Mouse (Mus musculus) liver, embryonic 14.5 days (tissue): ENCODE data around the gene Paqr4. TPM values are rescaled to one million over a fixed set of nuclear protein-coding genes. Genes with fewer than 3 reads are reported as not detected.

Experiments used
- ATAC-seq: fragments of 200-750 bp; cut with Nextera tagmentation; 2 replicates; pipeline ENCODE4 v1.8.0; 2017; ENCODE audit warnings: moderate number of reproducible peaks, mild to moderate bottlenecking, moderate library complexity; ENCODE audit not compliant: insufficient read depth
- DNase-seq, 3 experiments: peaks; one replicate each; pipeline ENCODE4 v3.0.0-alpha.2; 2012 to 2013; ENCODE audit warnings: low read depth in 3 of 3, low spot score in 3 of 3
- H3K27ac ChIP-seq: fragments of 300-500 bp; sonication (generic); 2 replicates; pipeline ENCODE4 v1.5.1; 2014; ENCODE audit warnings: moderate library complexity, mild to moderate bottlenecking, control low read depth, inconsistent platforms
- H3K27me3 ChIP-seq: fragments of 300-500 bp; sonication (generic); 2 replicates; pipeline ENCODE4 v1.6.1; 2014; ENCODE audit warnings: mild to moderate bottlenecking, low read length, moderate library complexity; ENCODE audit not compliant: control insufficient read depth, insufficient read depth
- H3K36me3 ChIP-seq: fragments of 300-500 bp; sonication (generic); replicated peaks from 2 replicates; pipeline ENCODE4 v1.6.1; 2014; ENCODE audit warnings: low read depth; ENCODE audit not compliant: control insufficient read depth, insufficient read depth
- H3K4me1 ChIP-seq, 2 experiments: fragments of 200-500 bp in 1 of 2; fragments of 300-500 bp in 1 of 2; sonication (generic) in 1 of 2; replicated peaks; 2 replicates each; pipeline ENCODE4 v1.6.1; 2012 to 2014; ENCODE audit warnings: antibody characterized with exemption in 1 of 2, inconsistent platforms in 1 of 2, low read length in 1 of 2; ENCODE audit not compliant: control insufficient read depth in 2 of 2, insufficient read depth in 2 of 2
- H3K4me2 ChIP-seq: fragments of 300-500 bp; sonication (generic); 2 replicates; pipeline ENCODE4 v1.6.1; 2014; ENCODE audit warnings: low read depth, mild to moderate bottlenecking, control low read depth, moderate library complexity
- H3K4me3 ChIP-seq, 2 experiments: fragments of 200-500 bp in 1 of 2; fragments of 300-500 bp in 1 of 2; sonication (generic) in 1 of 2; 2 replicates each; pipeline ENCODE4 v1.5.1; 2012 to 2014; ENCODE audit warnings: low read depth in 2 of 2, low read length in 2 of 2, mild to moderate bottlenecking in 2 of 2, control low read depth in 1 of 2, inconsistent platforms in 1 of 2, moderate library complexity in 1 of 2; ENCODE audit not compliant: insufficient read depth in 1 of 2
- H3K9ac ChIP-seq: fragments of 300-500 bp; sonication (generic); replicated peaks from 2 replicates; pipeline ENCODE4 v1.6.1; 2014; ENCODE audit warnings: mild to moderate bottlenecking, control low read depth, moderate library complexity
- H3K9me3 ChIP-seq: fragments of 300-500 bp; sonication (generic); 2 replicates; pipeline ENCODE4 v1.6.1; 2016; ENCODE audit warnings: low read length, mixed read lengths; ENCODE audit not compliant: control insufficient read depth
- CTCF ChIP-seq: IDR thresholded peaks from 2 replicates; pipeline ENCODE4 v1.5.1; 2016; ENCODE audit warnings: antibody characterized with exemption, low read depth, control low read depth
- EP300 ChIP-seq: IDR thresholded peaks from 2 replicates; pipeline ENCODE4 v1.6.1; 2016; ENCODE audit warnings: antibody characterized with exemption, low read depth
- WGBS: fragments of 180-500 bp; shearing (Covaris S2); extraction: QIAGEN DNeasy Blood & Tissue Kit; methylation state at CpG from one replicate; pipeline ENCODE4 v1.1.7; 2014; ENCODE audit not compliant: insufficient replicate concordance; 5-methylcytosine and 5-hydroxymethylcytosine counted together
- polyA plus RNA-seq, 2 experiments: library from polyadenylated mRNA; depleted of rRNA in 1 of 2; stranded (reverse) in 1 of 2; unstranded in 1 of 2; fragments of >200 nt; fragmentation: Nextera tagmentation in 1 of 2; extraction: Ambion mirVana in 1 of 2; gene quantifications; 2 replicates each; pipeline versions ENCODE4 v1.2.1 to v1.2.3; 2012 to 2014

The Paqr4 gene
- polyA plus RNA-seq, 2 experiments = 3.6 to 6.4 TPM

DNA sequence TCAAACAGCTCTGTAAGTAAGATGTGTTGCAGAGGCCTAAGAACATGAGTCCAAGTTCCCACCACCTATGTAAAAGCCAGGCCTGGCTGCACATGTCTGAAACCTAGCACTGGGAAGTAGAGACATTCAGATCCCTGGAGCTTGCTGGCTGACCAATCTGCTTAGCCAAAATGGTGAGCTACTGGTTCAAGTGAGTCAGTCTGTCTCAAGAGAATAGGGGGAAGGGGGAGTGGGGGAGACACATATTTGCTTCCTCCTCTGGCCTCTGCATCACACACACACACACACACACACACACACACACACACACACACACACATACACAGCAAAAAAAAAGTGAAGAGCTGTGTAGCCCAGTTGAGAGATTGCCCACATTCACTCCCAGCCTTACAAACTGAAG is 42.7 kb upstream of the Paqr4 start:
- Histone ChIP-seq H3K9me3 (no peaks in the 10 kb centered on the region), H3K27ac (no peak overlapping the region), H3K4me1 (peaks cover 0 to 8% of the 10 kb centered on the region in 2 experiments; a peak in 3 of 4 replicates), H3K4me3 (no peak overlapping the region), H3K4me2 (no peak overlapping the region), H3K9ac (no peak overlapping the region), H3K36me3 (no peaks in the 10 kb centered on the region), H3K27me3 (no peaks in the 10 kb centered on the region)
- no peak for TF ChIP-seq CTCF
- no peak for TF ChIP-seq EP300
- DNase-seq (no peak), ATAC-seq (no peak)

DNA sequence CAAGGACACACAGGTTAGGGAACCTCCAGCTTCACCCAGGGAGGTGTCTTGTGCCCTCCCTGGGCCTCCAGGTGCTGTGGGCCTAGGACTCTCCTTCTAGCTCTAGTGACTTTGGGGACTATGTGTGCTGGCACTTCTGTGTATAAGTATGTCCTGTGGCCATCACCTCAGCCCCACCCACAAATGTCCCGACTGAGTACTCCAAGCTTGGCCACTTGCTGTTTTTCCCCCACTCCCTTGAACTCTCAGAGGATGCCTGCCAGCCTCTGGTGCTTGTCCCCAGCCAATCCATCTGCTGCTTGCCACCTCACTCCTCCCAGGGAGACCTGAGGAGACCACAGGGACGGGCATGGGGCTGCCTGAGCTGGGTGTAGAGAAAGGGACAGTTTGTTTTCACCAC is 37.8 kb upstream of the Paqr4 start:
- H3K36me3 ChIP-seq = no peaks in the 10 kb centered on the region
- TF ChIP-seq EP300 (no peak), CTCF (no peak)
- ATAC-seq (no peak), DNase-seq (no peak)
- H3K4me1 ChIP-seq = 0 out of 4 replicates have a peak, but pooled peaks cover 0 to 2% of the 10 kb centered on the region in 2 experiments
- WGBS = 39% methylated on average over 2 of the region's 2 CpGs
- no peak overlapping the region for H3K27ac ChIP-seq
- no peak overlapping the region for H3K4me2 ChIP-seq
- H3K9me3 ChIP-seq = no peaks in the 10 kb centered on the region
- no peaks in the 10 kb centered on the region for H3K27me3 ChIP-seq
- no peak overlapping the region for H3K9ac ChIP-seq
- H3K4me3 ChIP-seq = no peak overlapping the region

DNA sequence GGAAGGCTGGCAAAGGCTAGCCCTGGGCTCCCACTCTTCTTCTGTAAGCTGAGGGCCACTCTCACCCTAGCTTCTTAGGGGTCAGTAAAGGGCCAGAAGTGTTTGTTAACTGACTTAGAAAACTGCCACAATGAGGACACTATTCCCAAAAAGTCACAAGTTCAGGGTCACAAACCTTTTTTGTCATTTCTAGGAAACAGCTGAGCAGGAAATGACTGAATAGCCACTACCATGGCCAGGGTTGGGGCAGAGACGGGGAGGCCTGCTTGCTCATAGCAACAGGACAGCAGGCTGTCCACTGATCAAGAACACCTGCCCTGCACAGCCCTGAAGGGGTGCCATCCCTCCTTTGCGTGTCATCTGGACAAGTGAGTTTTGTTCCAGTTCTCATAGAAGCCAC is 36.5 kb upstream of the Paqr4 start:
- H3K27me3 ChIP-seq = no peaks in the 10 kb centered on the region
- H3K4me2 ChIP-seq = no peak overlapping the region
- no peak overlapping the region for H3K27ac ChIP-seq
- WGBS = 62% methylated on average over 2 of the region's 2 CpGs
- ATAC-seq (no peak), DNase-seq (no peak)
- 0 out of 4 replicates have a peak, but pooled peaks cover 0 to 2% of the 10 kb centered on the region in 2 experiments for H3K4me1 ChIP-seq
- no peak overlapping the region for H3K9ac ChIP-seq
- H3K36me3 ChIP-seq = no peaks in the 10 kb centered on the region
- no peak overlapping the region for H3K4me3 ChIP-seq
- no peaks in the 10 kb centered on the region for H3K9me3 ChIP-seq
- no peak for TF ChIP-seq EP300

DNA sequence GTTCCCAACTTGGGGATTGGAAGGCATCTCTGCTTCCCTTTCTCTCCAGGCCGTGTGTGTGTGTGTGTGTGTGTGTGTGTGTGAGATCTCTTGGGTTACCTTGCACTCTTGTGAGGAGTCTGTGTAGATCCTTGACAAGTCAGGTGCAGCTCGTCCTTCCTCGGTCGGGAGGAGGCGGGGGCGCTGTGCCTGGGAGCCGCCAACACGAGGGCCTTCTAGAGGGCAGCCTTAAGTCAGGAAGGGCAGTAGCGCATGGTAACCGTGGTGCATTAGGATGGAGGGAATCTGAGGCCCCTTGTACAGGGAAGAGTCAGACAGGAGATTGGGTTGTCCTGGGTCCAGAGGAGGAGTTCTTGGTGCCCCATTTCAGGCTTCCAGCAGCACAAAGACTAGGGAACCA is 35.5 kb upstream of the Paqr4 start:
- Histone ChIP-seq H3K4me1 (peaks cover 2 to 3% of the 10 kb centered on the region in 2 experiments; a peak in 2 of 4 replicates), H3K36me3 (no peaks in the 10 kb centered on the region), H3K27ac (no peak overlapping the region), H3K4me3 (no peak overlapping the region), H3K4me2 (no peak overlapping the region), H3K9ac (no peak overlapping the region), H3K27me3 (no peaks in the 10 kb centered on the region), H3K9me3 (no peaks in the 10 kb centered on the region)
- TF ChIP-seq EP300 (no peak), CTCF (no peak)
- ATAC-seq (no peak), DNase-seq (no peak)
- WGBS = 72% methylated on average over 10 of the region's 10 CpGs

GRCm38 (mm10) chr17:23774090-23774489 is 33.4 kb upstream of the Paqr4 start:
- peak in 1 of 3 experiments; percentile 47 for DNase-seq
- no peaks in the 10 kb centered on the region for H3K27me3 ChIP-seq
- WGBS = 5% methylated on average over 12 of the region's 12 CpGs
- H3K9ac ChIP-seq = no peak overlapping the region
- ATAC-seq = peak; percentile 23
- H3K4me2 ChIP-seq = no peak overlapping the region
- no peak overlapping the region for H3K4me3 ChIP-seq
- H3K36me3 ChIP-seq = no peaks in the 10 kb centered on the region
- H3K27ac ChIP-seq = no peak overlapping the region
- TF ChIP-seq CTCF (peak; percentile 87), EP300 (no peak)
- H3K4me1 ChIP-seq = peaks cover 7 to 9% of the 10 kb centered on the region in 2 experiments
- no peaks in the 10 kb centered on the region for H3K9me3 ChIP-seq
